Mouse (Mus musculus) lung, adult 2 months (tissue): ENCODE results near the gene Polr1a. TPM values are rescaled to one million over a fixed set of nuclear protein-coding genes. Genes with fewer than 3 reads are reported as not detected.

Experiments
- DNase-seq: peaks from one replicate; pipeline ENCODE4 v3.0.0; 2022
- H3K4me1 ChIP-seq: fragments of 200-500 bp; 2 replicates; pipeline ENCODE4 v1.6.1; 2011; ENCODE audit warnings: low read length; ENCODE audit not compliant: control insufficient read depth, insufficient read depth
- H3K4me3 ChIP-seq: fragments of 200-500 bp; replicated peaks from 2 replicates; pipeline ENCODE3; 2011; ENCODE audit warnings: low read depth, mild to moderate bottlenecking, control low read depth, low read length; ENCODE audit errors: extremely low read depth
- CTCF ChIP-seq: fragments of 200-500 bp; IDR thresholded peaks from 2 replicates; pipeline ENCODE4 v1.5.1; 2011; ENCODE audit warnings: mild to moderate bottlenecking, low read length, control low read depth; ENCODE audit not compliant: insufficient read depth
- POLR2A ChIP-seq: fragments of 200-500 bp; IDR thresholded peaks from 2 replicates; pipeline ENCODE4 v1.6.1; 2011; ENCODE audit warnings: low read depth, mild to moderate bottlenecking, control low read depth, low read length, borderline replicate concordance; ENCODE audit errors: extremely low read depth
- WGBS: fragments of 180-500 bp; shearing (Covaris S2); methylation state at CpG from one replicate; pipeline ENCODE4 v1.1.7; 2018; 5-methylcytosine and 5-hydroxymethylcytosine counted together
- polyA plus RNA-seq: library from polyadenylated mRNA; depleted of rRNA; stranded (reverse); fragments of >200 nt; gene quantifications from 2 replicates; pipeline ENCODE4 v1.2.3, GENCODE M21; 2012; rRNA removed

The Polr1a gene
- polyA plus RNA-seq, 1 experiment, result 11.6 TPM

DNA sequence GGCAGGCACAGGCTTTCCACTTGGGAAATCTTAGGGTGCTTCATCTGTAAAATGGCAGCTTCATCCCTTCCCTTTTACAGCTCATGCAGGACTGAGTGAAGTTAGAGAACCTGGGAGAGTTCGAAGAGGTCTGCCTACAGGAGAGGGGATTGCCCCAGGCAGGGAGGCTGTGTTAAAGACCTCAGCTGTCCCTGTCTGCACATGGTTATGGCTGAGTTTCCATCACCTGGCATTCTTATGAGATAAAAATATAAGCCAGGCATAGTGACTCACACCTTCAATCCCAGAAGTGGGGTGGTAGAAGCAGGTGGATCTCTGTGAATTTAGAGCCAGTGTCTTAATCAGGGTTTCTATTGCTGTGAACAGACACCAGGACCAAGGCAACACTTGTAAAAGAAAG, 100.6 kb downstream of the Polr1a start:
- no peak overlapping the region for H3K4me3 ChIP-seq
- DNase-seq, result no peak
- no peaks in the 10 kb centered on the region for H3K4me1 ChIP-seq
- WGBS, result 95% methylated on average over 1 of the region's 1 CpGs
- no peak for TF ChIP-seq POLR2A
- TF ChIP-seq CTCF, result no peak

GRCm38 (mm10) chr6:72014033-72014432, 105.2 kb downstream of the Polr1a start:
- WGBS, result 68% methylated on average over 4 of the region's 4 CpGs
- TF ChIP-seq CTCF, result no peak
- TF ChIP-seq POLR2A, result no peak
- Histone ChIP-seq H3K4me3 (no peak overlapping the region), H3K4me1 (no peaks in the 10 kb centered on the region)
- DNase-seq, result no peak

GRCm38 (mm10) chr6:72018052-72018451, 109.2 kb downstream of the Polr1a start:
- H3K4me3 ChIP-seq, result no peak overlapping the region
- no peaks in the 10 kb centered on the region for H3K4me1 ChIP-seq
- no peak for DNase-seq
- TF ChIP-seq CTCF, result 0 out of 2 replicates have a peak, but pooled peaks have one; percentile 1
- TF ChIP-seq POLR2A, result no peak
- 67% methylated on average over 6 of the region's 6 CpGs for WGBS

DNA sequence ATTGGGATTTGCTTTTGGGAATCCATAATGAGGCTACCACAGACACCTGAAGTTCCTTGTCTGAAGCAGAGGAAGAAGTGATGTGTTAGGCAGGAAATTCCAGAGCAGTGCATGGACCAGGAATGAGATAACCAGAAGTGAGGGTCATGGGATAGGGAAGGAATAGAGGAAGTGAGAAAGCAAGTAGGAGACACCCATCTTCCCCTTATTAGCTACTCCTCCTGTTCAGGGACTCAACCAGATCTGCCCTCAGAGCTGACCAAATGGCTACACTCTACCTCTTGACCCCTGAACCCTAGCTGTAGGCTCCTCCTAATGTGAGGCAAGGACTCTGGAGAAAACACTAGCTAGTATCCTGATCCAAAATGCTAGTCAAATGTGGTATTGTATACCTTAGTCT, 116.6 kb downstream of the Polr1a start:
- TF ChIP-seq POLR2A, result no peak
- no peak for TF ChIP-seq CTCF
- Histone ChIP-seq H3K4me1 (no peaks in the 10 kb centered on the region), H3K4me3 (no peak overlapping the region)
- no peak for DNase-seq

DNA sequence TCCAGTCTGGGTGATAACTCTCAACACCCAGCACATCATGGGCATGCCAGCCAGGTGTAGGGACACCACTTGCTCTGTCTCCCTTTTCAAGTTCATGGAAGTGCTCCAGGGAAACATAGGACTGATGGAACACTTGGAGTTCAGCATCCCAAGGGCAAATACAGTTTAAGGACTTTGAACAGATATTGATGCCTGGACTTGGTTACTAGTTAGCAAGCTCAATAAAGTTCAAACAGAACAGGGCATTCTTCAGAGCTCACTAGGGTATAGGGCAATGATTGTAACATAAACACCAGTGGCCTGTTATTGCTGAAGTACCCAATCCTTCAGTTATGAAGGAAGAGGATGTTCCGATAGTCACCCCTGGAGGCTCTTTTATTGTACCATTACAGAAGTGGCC, 119.2 kb downstream of the Polr1a start:
- 91% methylated on average over 1 of the region's 1 CpGs for WGBS
- Histone ChIP-seq H3K4me1 (no peaks in the 10 kb centered on the region), H3K4me3 (no peak overlapping the region)
- TF ChIP-seq POLR2A, result no peak
- DNase-seq, result no peak

- DNase-seq, result no peak
- no peak overlapping the region for H3K4me3 ChIP-seq
- WGBS, result 56% methylated on average over 6 of the region's 6 CpGs
- H3K4me1 ChIP-seq, result no peaks in the 10 kb centered on the region
- no peak for TF ChIP-seq CTCF
- TF ChIP-seq POLR2A, result no peak
Observed at GRCm38 (mm10) chr6:72029674-72030073, 120.8 kb downstream of the Polr1a start.

Other genes starting within 250 kb of the Polr1a start
- gene Reep1, start 201.5 kb upstream of the Polr1a start, polyA plus RNA-seq, result 5.3 and 6.7 TPM in 2 replicates
- 3.5 and 6.2 TPM in 2 replicates for gene Mrpl35, start 82.1 kb upstream of the Polr1a start, polyA plus RNA-seq
- 26.4 and 33.5 TPM in 2 replicates for gene Immt, start 77.7 kb upstream of the Polr1a start, polyA plus RNA-seq
- 5.2 and 10.0 TPM in 2 replicates for gene Ptcd3, start 303 bp upstream of the Polr1a start, polyA plus RNA-seq
- gene St3gal5, start 188.5 kb downstream of the Polr1a start, polyA plus RNA-seq, result 26.7 and 28.3 TPM in 2 replicates